Mouse (Mus musculus) fibroblast of lung, adult 2 months (primary cell): ENCODE measurements at regions not wholly inside any gene's neighbourhood (a gene's known extent, or its start where the extent isn't known, plus 50 kb on each side); places are given as distances from the start of the nearest gene placed in this dataset.
"Not testable (repeated sequence)": the region's sequence is repeated elsewhere in the genome, so short reads cannot be mapped to it uniquely, and the experiment has no call there.

Source experiments
- DNase-seq: peaks from one replicate; pipeline ENCODE4 v3.0.0-alpha.2; 2011; ENCODE audit warnings: low read depth

- not testable (repeated sequence) for DNase-seq
Measured at GRCm38 (mm10) chr1:184669173-184669572, 63.2 kb downstream of the Hlx start.

GRCm38 (mm10) chr1:184668428-184668827 lies 64.0 kb downstream of the Hlx start:
- DNase-seq, result no peak

- no peak for DNase-seq
Measured at GRCm38 (mm10) chr1:184668022-184668421, 64.4 kb downstream of the Hlx start.

GRCm38 (mm10) chr1:184665243-184665642 lies 67.2 kb downstream of the Hlx start:
- no peak for DNase-seq

- no peak for DNase-seq
Measured at GRCm38 (mm10) chr1:184664098-184664375, 68.4 kb downstream of the Hlx start.

DNA sequence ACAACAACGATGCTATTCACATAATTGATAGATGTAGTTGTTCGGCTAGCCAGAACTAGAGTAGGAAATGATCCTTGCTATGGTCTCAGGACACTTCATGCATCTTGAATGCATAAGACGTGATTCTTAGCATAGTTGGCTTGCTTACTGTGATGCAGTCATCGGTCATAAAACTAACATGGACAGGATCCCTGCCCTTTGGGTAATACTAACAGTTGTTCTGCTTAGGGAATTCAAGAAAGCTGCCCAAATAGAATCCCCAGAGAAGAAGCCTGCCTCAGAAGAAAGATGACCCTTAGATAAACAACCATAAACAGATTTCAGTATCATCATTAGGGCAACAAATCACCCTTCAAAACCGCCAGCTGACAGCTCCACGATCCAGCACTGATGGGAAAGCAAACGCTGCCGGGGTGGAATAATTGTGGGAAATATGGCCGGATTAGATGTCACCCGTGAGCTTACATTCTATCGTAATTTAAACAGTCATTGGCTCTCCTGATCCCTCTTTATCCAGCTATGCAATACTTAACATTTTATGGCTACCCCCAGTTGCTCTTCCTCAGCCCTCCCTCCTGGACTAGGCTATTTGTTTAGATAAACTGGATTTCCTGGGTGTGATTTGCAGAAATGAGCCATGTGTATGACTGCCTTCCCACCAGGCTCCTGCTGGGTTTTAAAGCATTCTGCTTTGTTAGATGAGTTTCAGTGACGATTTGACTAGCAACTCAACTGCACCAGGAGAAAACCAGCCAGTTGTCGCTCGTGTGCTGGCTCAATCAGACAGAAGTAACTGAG lies 68.9 kb downstream of the Hlx start:
- DNase-seq, result no peak

DNA sequence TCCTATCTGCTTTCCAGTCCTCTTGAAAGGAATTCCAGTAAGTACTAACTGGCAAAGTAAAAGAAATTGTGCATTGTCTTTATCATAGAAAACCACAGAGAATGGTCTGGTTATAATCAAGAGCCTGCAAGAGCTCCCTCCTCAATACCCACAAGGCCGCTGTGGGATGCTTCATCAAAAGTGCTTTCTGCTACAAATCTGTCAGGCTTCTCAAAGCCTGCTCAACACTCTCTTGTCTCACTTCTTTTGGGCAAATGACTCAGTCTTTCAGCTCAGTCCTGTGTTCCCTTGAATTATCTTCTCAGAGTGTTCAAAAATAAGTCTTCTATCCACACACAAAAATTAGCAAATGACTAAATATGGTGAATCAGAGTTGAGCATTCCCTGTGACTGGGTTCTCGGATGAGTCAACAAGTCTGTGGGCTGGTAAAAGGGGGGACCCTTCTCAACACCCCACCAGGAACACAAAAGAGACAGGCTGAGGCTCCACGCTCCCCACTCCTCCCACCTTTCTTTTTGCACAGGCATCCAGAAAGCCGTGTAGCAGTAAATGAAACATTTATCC lies 81.8 kb downstream of the Hlx start:
- no peak for DNase-seq

- no peak for DNase-seq
Measured at GRCm38 (mm10) chr1:184647920-184648540, 84.4 kb downstream of the Hlx start.

DNA sequence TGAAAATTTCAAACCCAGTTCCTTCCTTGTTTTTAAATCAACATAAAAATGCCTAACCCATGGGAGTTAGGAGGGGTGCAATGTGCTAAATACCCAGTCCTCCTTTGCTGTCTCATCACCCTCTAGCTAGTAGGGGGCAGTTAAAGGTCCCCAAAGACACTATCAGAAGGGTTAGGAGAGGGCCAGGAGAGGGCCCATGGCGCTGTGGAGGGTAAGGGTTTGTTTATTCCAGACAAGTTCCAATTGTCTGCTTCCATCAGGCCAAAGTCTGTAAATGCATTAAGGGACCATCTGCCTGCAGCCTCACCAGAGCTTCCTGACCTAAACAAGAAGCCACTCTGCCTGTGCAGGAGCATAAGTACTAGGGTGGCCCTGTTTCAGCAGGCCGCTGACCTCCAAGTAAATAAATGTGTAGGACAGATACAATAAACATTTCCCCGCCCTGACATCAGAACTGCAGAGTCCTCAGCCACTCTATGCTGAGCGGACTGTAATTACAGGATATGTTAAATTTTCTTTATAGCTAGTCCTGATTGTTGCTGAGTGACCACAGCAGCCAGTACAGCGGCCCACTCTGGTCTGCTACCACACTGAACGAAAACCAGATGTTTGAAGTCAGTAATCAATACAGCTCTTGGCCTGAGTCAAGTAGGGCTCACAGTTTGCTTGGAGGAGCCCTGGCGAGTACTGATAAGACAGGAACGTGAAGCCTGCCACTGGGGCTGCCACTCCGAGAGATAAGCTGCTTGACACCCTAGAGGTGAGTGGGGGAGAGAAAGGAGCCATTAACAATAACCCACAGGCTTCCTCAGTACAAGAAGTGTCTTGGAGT lies 87.4 kb downstream of the Hlx start:
- no peak for DNase-seq

- DNase-seq, result no peak
Measured at GRCm38 (mm10) chr1:184630695-184631475, 101.5 kb downstream of the Hlx start.

- no peak for DNase-seq
Measured at GRCm38 (mm10) chr1:184629194-184629593, 103.2 kb downstream of the Hlx start.

- DNase-seq, result no peak
Measured at GRCm38 (mm10) chr1:184628566-184629168, 103.8 kb downstream of the Hlx start.

- no peak for DNase-seq
Measured at GRCm38 (mm10) chr1:184622462-184622861, 110.0 kb downstream of the Hlx start.

DNA sequence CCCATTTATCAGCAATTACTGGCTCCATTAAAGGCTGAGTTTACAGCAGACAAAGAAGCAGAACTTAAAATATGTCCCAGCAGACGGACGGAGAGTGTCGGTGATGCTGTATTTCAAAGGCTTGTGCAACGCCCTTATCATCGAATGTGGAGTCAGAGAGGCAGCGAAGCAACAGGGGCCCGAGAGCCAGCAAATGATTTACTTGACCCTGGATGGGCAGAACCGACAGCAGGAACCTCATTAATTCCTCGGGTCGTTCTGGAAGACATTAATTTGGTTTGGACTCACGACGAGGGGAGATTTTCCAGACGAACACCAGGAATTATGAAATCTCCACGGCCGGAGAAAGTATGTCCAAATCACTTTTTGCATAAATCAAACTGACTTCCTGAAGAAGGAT lies 110.5 kb downstream of the Hlx start:
- DNase-seq, result no peak

DNA sequence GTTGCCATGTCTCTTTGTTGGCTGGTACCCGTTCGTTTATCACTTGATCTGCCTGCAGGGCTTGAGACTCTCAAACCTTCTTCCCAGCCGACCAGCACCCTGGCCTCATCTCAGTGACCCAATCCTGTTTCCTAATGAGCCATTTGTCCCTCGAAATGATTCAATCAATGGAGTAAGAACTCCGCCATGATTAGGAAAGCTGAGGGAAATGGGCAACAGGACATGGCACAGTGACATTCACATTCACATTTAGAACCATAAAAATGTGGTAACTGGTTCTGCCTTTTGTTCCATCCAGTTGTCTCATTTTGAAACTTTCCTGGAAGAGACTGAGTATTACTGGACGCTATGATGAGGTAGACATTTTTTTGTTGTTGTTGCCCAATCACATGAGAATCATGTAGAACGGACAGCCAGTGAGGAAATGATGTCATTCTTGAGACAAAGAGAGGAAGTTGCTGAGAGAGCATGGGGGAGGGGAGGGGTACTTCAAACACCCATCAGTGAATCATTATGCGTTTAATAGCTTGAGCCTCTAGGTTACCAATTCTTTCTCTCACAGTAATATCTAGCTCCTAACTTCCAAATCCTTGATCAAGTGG lies 114.5 kb downstream of the Hlx start:
- no peak for DNase-seq

DNA sequence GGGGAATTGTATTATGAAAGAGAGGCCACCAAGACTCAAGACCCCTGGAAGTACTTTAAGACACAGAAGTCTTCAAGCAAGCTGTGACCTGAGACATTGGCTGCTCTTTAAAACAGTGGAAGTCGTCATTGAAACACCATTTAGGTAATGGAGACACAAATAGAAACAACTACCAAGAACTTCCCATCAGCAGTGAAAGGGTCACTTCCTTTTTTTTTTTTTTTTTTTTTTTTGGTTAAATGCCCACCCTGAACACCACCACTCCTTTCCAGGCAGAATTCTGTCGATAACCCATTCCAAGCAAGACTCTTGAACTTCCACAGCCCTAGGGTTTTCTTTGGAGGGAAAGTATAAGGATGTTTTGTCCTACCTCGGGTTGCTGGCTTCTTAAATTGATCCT lies 116.4 kb downstream of the Hlx start:
- no peak for DNase-seq

- no peak for DNase-seq
Measured at GRCm38 (mm10) chr1:184614699-184615415, 117.6 kb downstream of the Hlx start.

- peak; percentile 27 for DNase-seq
Measured at GRCm38 (mm10) chr1:184612880-184613279, 119.5 kb downstream of the Hlx start.

DNA sequence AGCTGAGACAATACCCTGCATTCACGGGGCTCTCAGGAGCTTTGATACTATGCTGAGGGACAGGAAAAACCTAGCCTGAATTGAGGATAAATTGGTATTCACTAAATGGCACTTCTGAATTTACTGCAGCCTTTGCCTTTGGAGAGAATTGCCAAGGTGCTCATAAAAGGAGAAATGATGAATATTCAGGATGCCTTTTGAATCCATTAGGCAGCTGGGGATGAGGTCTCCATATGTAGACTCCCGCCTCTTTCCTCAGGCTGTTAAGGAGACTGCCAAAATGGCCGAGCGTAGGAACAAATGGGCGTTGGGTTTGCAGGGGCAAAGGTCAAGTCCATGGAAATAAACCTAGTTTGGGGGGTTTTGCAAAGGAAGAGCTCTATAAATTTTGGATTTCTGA lies 123.5 kb downstream of the Hlx start:
- DNase-seq, result no peak

DNA sequence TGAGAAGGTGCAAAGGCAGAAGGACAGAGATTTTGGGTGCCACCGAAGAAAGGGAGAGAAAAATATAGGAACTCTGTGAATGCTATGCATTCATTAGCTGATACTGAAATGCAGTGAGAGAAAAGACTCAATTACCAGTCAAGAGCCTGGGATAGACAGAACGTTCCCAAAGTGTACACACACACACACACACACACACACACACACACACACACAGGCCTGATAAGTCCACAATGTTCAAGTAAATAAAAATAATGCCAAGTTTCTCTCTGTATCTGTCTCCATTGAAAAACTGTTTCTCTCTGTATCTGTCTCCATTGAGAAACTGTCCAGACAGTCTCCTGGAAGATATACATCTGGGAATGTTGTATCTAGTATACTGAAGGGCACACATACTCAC lies 124.1 kb downstream of the Hlx start:
- DNase-seq, result no peak
